ENCODE assay signal across 15 mouse cellular contexts in genomic region chr5:129489879-129490278, GRCm38 (mm10). TPM values are rescaled to one million over a fixed set of nuclear protein-coding genes. Genes with fewer than 3 reads are reported as not detected.
DNase-seq lines count a peak whose midpoint lies in the region; ATAC-seq and TF ChIP-seq lines count a peak whose summit lies in the region.
"Had no signal": no experiment of that assay in that cellular context is flagged by ENCODE, and none has a peak within 500 bp of the region (broad histone marks: within the 10 kb centered on the region; RNA-seq: fewer than 3 reads in every experiment).

No protein-coding gene starts in this region.

- no peaks in the 10 kb centered on the region for H3K9me3 ChIP-seq in forebrain, postnatal 0 days (ENCODE audit: low read length)
- no peaks in the 10 kb centered on the region for H3K9me3 ChIP-seq in forebrain, embryonic 12.5 days
- no peaks in the 10 kb centered on the region; the same call in 1 of the 2 replicates for H3K9me3 ChIP-seq in kidney, postnatal 0 days (replicated peaks; ENCODE audit: low read length)
- no peaks in the 10 kb centered on the region for H3K9me3 ChIP-seq in limb, embryonic 11.5 days (ENCODE audit: control insufficient read depth, low read length)
- H3K9me3 ChIP-seq: heart, embryonic 13.5 days; intestine, embryonic 15.5 days had no signal

- no peaks in the 10 kb centered on the region for H3K4me1 ChIP-seq in forebrain, postnatal 0 days (ENCODE audit: insufficient read depth)
- peaks cover 4% of the 10 kb centered on the region; the same call in 1 of the 2 replicates for H3K4me1 ChIP-seq in forebrain, embryonic 12.5 days
- H3K4me1 ChIP-seq in kidney, postnatal 0 days (replicated peaks; ENCODE audit: insufficient read depth, low read length), result no peaks in the 10 kb centered on the region
- peaks cover 7% of the 10 kb centered on the region; the same call in 1 of the 2 replicates for H3K4me1 ChIP-seq in limb, embryonic 11.5 days (ENCODE audit: control insufficient read depth, insufficient read depth, low read length)
- H3K4me1 ChIP-seq: heart, embryonic 13.5 days; intestine, embryonic 15.5 days had no signal

- TF ChIP-seq CTCF in forebrain, postnatal 0 days (IDR thresholded peaks at IDR 0.05; ENCODE audit: low read depth), result no peak
- TF ChIP-seq CTCF in kidney, postnatal 0 days (IDR thresholded peaks at IDR 0.05; ENCODE audit: low read depth), result no peak

- no peak overlapping the region for H3K4me2 ChIP-seq in forebrain, postnatal 0 days (ENCODE audit: low read depth)
- no peak overlapping the region for H3K4me2 ChIP-seq in forebrain, embryonic 12.5 days
- H3K4me2 ChIP-seq in kidney, postnatal 0 days (ENCODE audit: low read length), result peak overlapping the region; percentile 31; the same call in 1 of the 2 replicates
- no peak overlapping the region; the same call in 1 of the 2 replicates for H3K4me2 ChIP-seq in limb, embryonic 11.5 days (ENCODE audit: low read depth, severe bottlenecking)
- H3K4me2 ChIP-seq: heart, embryonic 13.5 days; intestine, embryonic 15.5 days had no signal

- DNase-seq in forebrain, postnatal 0 days, result no peak
- no peak for DNase-seq in kidney, postnatal 0 days (ENCODE audit: low spot score)
- DNase-seq in kidney, postnatal 25 days, result no peak
- peak; percentile 83 for DNase-seq in limb, embryonic 11.5 days (ENCODE audit: low spot score)
- DNase-seq in retina, embryonic 14.5 days (ENCODE audit: low spot score), result peak; percentile 3
- DNase-seq in urinary bladder, adult 2 months (ENCODE audit: low spot score), result no peak
- DNase-seq: cerebellum, adult 11-12 months; gastrocnemius, adult 2 months; lung, postnatal 4 days; right cerebral cortex, adult 18-20 months; thymus, adult 2 months had no signal

- H3K27me3 ChIP-seq in forebrain, postnatal 0 days (ENCODE audit: insufficient read depth, low read length), result no peaks in the 10 kb centered on the region
- no peaks in the 10 kb centered on the region for H3K27me3 ChIP-seq in forebrain, embryonic 12.5 days
- no peaks in the 10 kb centered on the region for H3K27me3 ChIP-seq in kidney, postnatal 0 days (ENCODE audit: insufficient read depth, low read length)
- H3K27me3 ChIP-seq in limb, embryonic 11.5 days (ENCODE audit: control insufficient read depth, insufficient read depth, low read length), result no peaks in the 10 kb centered on the region
- H3K27me3 ChIP-seq: intestine, embryonic 15.5 days had no signal

- no peak overlapping the region for H3K9ac ChIP-seq in forebrain, postnatal 0 days
- no peak overlapping the region for H3K9ac ChIP-seq in forebrain, embryonic 12.5 days
- H3K9ac ChIP-seq in kidney, postnatal 0 days (ENCODE audit: low read depth, low read length), result no peak overlapping the region
- no peak overlapping the region for H3K9ac ChIP-seq in limb, embryonic 11.5 days (ENCODE audit: low read length)
- H3K9ac ChIP-seq: heart, embryonic 13.5 days; intestine, embryonic 15.5 days had no signal

- 38% methylated on average over 10 of the region's 10 CpGs for WGBS in forebrain, postnatal 0 days
- 46% methylated on average over 10 of the region's 10 CpGs for WGBS in forebrain, embryonic 12.5 days
- 11% methylated on average over 10 of the region's 10 CpGs for WGBS in kidney, postnatal 0 days
- 6% methylated on average over 10 of the region's 10 CpGs for WGBS in limb, embryonic 11.5 days

- no peak overlapping the region for H3K27ac ChIP-seq in forebrain, postnatal 0 days (ENCODE audit: low read depth, low read length)
- no peak overlapping the region for H3K27ac ChIP-seq in forebrain, embryonic 12.5 days
- no peak overlapping the region for H3K27ac ChIP-seq in kidney, postnatal 0 days
- H3K27ac ChIP-seq in limb, embryonic 11.5 days (replicated peaks; ENCODE audit: low read depth, low read length), result peak overlapping the region; percentile 32; the same call in 1 of the 2 replicates
- H3K27ac ChIP-seq: gastrocnemius, adult 2 months; heart, embryonic 13.5 days; intestine, embryonic 15.5 days had no signal

- peak; percentile 14; the same call in 1 of the 2 replicates for ATAC-seq in forebrain, postnatal 0 days
- no peak for ATAC-seq in forebrain, embryonic 12.5 days (ENCODE audit: low FRiP score)
- ATAC-seq in kidney, postnatal 0 days (replicated peaks; ENCODE audit: low FRiP score, low read depth), result no peak
- peak; percentile 90 for ATAC-seq in limb, embryonic 11.5 days (ENCODE audit: insufficient number of reproducible peaks, low FRiP score, low TSS enrichment, low read depth)
- no peak for ATAC-seq in megakaryocyte progenitor cell, adult 5-6 weeks (replicated peaks; ENCODE audit: poor library complexity)
- ATAC-seq: intestine, embryonic 15.5 days had no signal

- H3K4me3 ChIP-seq in forebrain, postnatal 0 days (ENCODE audit: low read depth, low read length), result no peak overlapping the region
- H3K4me3 ChIP-seq in forebrain, embryonic 12.5 days (replicated peaks), result no peak overlapping the region
- H3K4me3 ChIP-seq in kidney, postnatal 0 days (replicated peaks; ENCODE audit: low read depth, low read length), result no peak overlapping the region
- 0 out of 2 replicates have a peak overlapping the region, but pooled peaks have one; percentile 5 for H3K4me3 ChIP-seq in limb, embryonic 11.5 days (ENCODE audit: low read depth, low read length)
- H3K4me3 ChIP-seq: gastrocnemius, adult 2 months; heart, embryonic 13.5 days; intestine, embryonic 15.5 days had no signal

- H3K36me3 ChIP-seq in forebrain, postnatal 0 days (ENCODE audit: insufficient read depth), result no peaks in the 10 kb centered on the region
- no peaks in the 10 kb centered on the region for H3K36me3 ChIP-seq in forebrain, embryonic 12.5 days (replicated peaks)
- no peaks in the 10 kb centered on the region for H3K36me3 ChIP-seq in kidney, postnatal 0 days (ENCODE audit: insufficient read depth, low read length)
- no peaks in the 10 kb centered on the region for H3K36me3 ChIP-seq in limb, embryonic 11.5 days (ENCODE audit: control insufficient read depth, insufficient read depth, low read length)
- H3K36me3 ChIP-seq: heart, embryonic 13.5 days; intestine, embryonic 15.5 days had no signal

RNA-seq across cellular contexts. Expression of gene Sfswap, which starts 11.1 kb away (rescaled TPM):
- 125 and 126 TPM in 2 replicates for total RNA-seq in forebrain, postnatal 0 days (2014; rRNA removed)
- polyA plus RNA-seq in forebrain, postnatal 0 days (2015; fragmentation: Nextera tagmentation; extraction: Ambion mirVana), result 42.1 and 46.7 TPM in 2 replicates
- 62.8 and 65.6 TPM in 2 replicates for polyA plus RNA-seq in forebrain, embryonic 12.5 days (2016; fragmentation: Nextera tagmentation; extraction: Ambion mirVana)
- polyA plus RNA-seq in kidney, postnatal 0 days (2015; fragmentation: Nextera tagmentation; extraction: Ambion mirVana), result 35.4 and 36.7 TPM in 2 replicates
- 60.7 and 65.5 TPM in 2 replicates for polyA plus RNA-seq in limb, embryonic 11.5 days (2014; fragmentation: Nextera tagmentation; extraction: Ambion mirVana)
- polyA plus RNA-seq in urinary bladder, adult 2 months (2012; rRNA removed), result 83.6 and 88.5 TPM in 2 replicates
- 42.3 and 60.8 TPM in 2 replicates for total RNA-seq in megakaryocyte progenitor cell, adult 5-6 weeks (2015)
- total RNA-seq in megakaryocyte progenitor cell, adult 5-6 weeks (2017), result 57.1 and 66.2 TPM in 2 replicates

Comparison
In these comparisons a context has a peak if more than half of its experiments do, and no peak if none do; other contexts are left out.
1. ATAC-seq: peak in forebrain, postnatal 0 days (single experiment) and limb, embryonic 11.5 days (single experiment); none in forebrain, embryonic 12.5 days (single experiment), kidney, postnatal 0 days (single experiment) and megakaryocyte progenitor cell, adult 5-6 weeks (single experiment).
2. DNase-seq: peak in limb, embryonic 11.5 days (single experiment) and retina, embryonic 14.5 days (single experiment); none in forebrain, postnatal 0 days (single experiment), kidney, postnatal 0 days (single experiment), kidney, postnatal 25 days (0 of 2) and urinary bladder, adult 2 months (single experiment).